Mouse (Mus musculus) bone marrow macrophage, adult 2 months (primary cell): ENCODE measurements around the gene Tm9sf2.

Source experiments
- CTCF ChIP-seq: IDR thresholded peaks from 2 replicates; pipeline ENCODE4 v1.5.1; 2012; ENCODE audit warnings: low read depth, mild to moderate bottlenecking, low read length, moderate library complexity
- POLR2A ChIP-seq: IDR thresholded peaks from 2 replicates; pipeline ENCODE4 v1.6.1; 2012; ENCODE audit warnings: mild to moderate bottlenecking, low read depth, low read length, borderline replicate concordance

GRCm38 (mm10) chr14:122196851-122197250 lies 90.0 kb downstream of the Tm9sf2 start:
- TF ChIP-seq POLR2A (no peak), CTCF (no peak)
